Mouse (Mus musculus): Measurements from ENCODE around the gene Arsj. TPM values are rescaled to one million over a fixed set of nuclear protein-coding genes. Genes with fewer than 3 reads are reported as not detected.

Gene Arsj
- total RNA-seq, 1 experiment from 2014 or later = not detected

DNA sequence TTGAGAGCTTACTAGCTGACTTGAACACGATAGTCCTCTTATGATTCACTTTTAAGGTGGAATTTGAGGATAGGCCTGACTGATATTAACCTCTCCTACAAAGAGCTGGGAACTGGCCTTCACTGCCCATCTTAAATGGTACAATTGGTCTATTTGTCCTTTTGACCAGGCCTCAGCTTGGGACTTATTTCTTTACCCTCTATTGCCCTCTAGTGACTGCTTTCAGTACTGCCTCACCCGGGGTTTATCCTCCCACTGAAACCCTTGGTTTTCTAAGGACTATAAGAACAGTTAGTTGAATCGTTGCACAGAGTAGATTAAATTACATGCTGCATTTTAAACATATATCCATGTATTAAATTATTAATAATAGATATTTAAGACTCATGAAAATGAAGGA is 39.4 kb downstream of the Arsj start:
- peak; percentile 59 for DNase-seq

DNA sequence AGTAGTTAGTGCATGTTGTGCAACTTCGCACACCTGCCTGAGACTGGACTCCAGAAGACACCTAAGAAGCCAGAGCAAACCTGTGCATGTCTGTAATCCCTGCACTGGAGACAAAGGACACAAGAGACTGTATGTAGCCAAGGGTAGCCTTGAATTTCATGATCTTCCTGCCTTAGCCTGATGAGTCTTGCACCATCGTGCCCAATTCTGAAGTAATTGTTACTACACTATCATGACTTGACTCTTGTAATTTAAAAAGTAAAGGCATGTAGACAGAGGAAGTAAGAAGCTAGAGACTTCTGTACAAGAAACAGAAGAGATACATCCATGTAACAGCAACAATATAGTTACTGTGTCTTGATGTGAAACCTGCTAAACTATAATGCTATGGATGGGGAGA is 40.7 kb downstream of the Arsj start:
- no peak for DNase-seq

DNA sequence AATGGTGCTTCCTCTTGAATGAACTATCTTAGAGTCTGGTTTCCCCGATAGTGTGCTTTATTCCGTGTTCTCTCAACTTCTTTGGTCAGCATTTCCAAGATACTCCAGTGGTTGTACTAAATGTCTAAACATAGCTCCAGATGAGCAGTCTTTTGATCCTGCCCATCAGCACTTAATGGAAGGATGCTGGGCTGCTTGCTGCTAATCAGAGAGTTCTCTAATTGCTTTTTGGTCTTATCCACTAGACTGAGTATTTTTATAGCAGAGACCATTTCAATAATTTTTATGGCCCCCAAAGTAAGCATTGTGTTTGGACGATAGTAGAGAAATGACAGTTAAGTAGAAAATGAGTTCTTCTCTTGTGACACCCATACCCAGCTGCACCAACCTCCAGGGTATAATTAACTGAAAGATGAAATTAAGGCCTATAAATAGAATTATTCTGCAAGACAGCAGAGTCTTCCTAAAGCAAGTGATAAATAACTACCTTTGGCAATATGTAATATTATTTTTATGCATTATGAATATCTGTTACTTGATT is 67.1 kb downstream of the Arsj start:
- DNase-seq = no peak

DNA sequence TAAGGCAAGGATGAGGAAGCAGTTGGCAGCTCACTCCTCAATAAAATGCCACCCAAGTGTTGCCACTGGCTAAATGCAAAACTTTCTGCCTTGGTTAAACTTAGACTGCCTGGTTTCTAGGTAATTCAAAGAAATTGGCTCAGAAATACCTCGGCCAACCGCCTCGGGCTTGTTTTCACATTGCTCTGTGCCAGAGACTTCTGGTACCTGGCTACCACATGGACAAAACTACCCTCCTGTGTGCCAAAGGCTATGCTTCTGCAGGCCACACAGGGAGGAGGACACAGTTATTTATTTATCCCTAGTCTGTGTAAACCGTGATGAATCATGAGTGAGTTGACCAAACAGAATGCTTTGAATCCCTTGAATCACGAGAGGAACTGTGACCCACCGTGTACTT is 75.8 kb downstream of the Arsj start:
- DNase-seq = no peak

DNA sequence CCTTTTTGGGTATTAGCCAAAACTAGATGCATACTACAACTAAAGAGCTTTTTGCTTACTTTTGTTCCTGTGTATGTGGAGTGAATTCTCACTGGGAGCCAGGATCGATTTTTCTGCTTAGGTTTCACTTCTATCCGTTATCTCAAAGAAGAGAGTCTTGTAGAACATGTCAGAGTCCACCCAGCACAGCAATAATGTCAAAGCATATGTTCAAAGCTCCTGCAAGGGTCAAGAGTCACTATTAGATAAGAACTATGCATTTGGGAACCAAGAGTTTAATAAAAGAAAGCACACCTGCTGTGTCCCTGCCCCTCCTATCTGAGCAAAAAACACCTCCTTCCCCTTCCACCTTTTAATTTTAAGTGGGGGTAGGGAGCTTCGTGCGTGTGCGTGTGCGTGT is 85.6 kb downstream of the Arsj start:
- DNase-seq = no peak

DNA sequence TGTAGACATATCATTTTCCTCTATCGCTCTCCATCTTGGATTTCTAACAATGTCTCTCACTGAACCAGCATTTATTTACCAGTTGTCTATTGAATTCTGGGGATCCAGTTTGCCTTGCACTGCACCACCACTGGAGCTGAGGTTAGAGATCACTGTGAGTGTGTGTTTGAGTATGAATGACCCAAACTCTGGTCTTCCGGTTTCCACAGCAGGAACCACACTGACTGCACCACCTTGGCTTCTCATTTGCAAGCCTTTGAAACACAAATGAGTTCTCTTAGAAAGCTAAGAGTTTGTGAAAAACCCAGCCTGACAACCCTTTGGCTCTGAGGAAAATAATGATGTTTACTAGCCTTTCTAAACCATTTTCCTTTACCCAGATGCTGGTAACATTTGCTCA is 86.0 kb downstream of the Arsj start:
- DNase-seq = no peak

DNA sequence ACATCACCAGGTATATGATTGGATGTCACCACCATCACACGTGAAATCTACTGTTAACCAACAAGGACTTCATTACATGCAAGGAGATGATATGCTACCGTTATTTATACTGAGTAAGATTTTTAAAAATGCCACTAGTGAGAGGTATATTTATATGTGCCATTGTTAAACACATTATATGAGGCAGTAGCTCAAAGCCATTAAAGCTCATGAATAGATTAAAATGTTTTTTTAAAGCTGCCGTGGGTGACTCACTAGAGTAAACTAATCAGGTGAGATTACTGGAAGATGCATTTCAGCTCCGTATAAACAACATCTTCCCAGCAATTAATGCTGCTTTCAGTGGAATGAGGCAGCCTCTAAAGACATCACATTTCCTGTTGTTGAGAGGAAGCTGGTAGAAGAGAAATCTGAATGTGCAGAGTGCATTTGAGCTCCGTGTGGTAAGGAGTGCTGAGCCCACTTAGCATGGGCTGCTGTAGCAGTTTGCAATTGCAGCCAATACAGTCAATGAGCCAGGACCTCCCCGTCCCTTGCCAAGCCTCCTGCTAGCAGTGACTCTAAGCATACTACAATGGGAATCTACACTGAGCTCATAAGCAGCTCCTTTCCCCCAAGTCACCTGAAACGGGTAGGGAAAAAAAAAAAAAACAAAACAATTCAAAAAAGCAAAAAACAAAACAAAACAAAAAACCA is 92.5 kb downstream of the Arsj start:
- DNase-seq = no peak

DNA sequence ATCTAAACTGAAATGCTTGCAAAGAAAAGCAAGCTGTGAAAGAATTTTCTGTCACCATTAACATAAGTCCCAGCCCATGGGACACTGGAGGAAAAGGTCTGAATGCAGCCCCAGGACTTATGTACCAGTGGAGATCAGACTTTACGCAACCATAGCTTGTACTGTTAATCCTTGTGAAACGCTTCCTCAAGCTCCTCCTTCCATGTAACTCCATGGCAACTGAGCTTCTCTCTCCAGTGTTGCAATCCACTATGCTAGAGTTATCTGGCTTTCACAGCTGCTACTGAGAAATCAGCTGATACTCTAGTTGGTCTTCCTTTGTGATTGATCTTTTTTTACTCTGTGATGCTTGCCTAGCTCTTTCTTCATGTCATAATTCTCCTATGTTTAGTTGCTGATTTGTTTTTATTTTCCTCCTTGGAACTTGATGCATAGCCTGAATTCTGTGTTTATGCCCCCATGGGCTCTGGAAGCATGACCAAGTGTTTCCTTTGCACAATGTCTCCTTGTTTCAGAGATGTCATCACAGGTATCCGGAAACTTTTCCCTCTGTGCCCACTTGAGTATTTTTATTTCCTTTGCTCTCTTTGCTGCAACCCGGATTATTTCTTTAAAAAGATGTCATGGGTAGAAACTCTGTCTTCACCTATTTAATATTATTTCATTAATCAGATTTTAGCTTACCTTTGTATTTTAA is 99.8 kb downstream of the Arsj start:
- DNase-seq = no peak

DNA sequence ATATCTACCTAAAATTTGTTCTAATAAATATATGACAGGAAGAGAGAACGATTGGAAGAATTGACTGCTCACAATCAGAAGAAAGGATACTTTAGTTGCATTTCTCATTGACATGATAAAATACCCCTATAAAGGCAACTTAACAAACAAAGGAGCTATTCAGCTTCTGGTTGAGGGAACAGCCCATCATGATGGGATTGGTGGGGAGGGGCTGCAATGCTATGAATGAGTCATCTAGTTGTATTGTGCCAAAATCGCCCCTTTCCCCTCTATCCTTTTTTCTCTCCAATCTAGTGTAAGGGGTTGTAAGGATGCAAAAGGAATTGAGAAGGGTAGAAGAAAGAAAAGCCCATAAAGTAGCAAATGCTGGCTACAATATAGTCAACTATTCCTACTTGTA is 100.8 kb downstream of the Arsj start:
- DNase-seq = no peak

Other genes starting within 250 kb of the Arsj start
- gene Camk2d, start 232.6 kb downstream of the Arsj start, total RNA-seq (2021) = 94.4 and 105 TPM in 2 replicates